ENCODE assay signal across 36 mouse cellular contexts in genomic region chr1:75231224-75231623, GRCm38 (mm10). TPM values are rescaled to one million over a fixed set of nuclear protein-coding genes. Genes with fewer than 3 reads are reported as not detected.
DNase-seq lines count a peak whose midpoint lies in the region; ATAC-seq and TF ChIP-seq lines count a peak whose summit lies in the region.
"Had no signal": no experiment of that assay in that cellular context is flagged by ENCODE, and none has a peak within 500 bp of the region (broad histone marks: within the 10 kb centered on the region; RNA-seq: fewer than 3 reads in every experiment).

No protein-coding gene starts in this region.

- DNase-seq in embryonic facial prominence, embryonic 10.5 days (ENCODE audit: low spot score) = no peak
- DNase-seq in testis, postnatal 14 days (ENCODE audit: low spot score) = no peak
- no peak for DNase-seq in liver, embryonic 14.5 days (ENCODE audit: low read depth in 3 of 3, low spot score in 3 of 3)
- DNase-seq in stomach, postnatal 0 days (ENCODE audit: low spot score) = no peak
- DNase-seq in kidney, adult 11 months = no peak
- DNase-seq: adrenal gland, adult 2 months; cerebellum, postnatal 25 days; gastrocnemius, postnatal 25 days; heart, adult 11 months; heart, postnatal 14 days; kidney, adult 2 months; kidney, postnatal 36 days; lung, embryonic 14.5 days; lung, postnatal 14 days; right cerebral cortex, postnatal 14 days had no signal

- peak overlapping the region; percentile 60 for H3K27ac ChIP-seq in embryonic facial prominence, embryonic 15.5 days (replicated peaks)
- H3K27ac ChIP-seq in embryonic facial prominence, embryonic 10.5 days (replicated peaks) = no peak overlapping the region
- H3K27ac ChIP-seq in testis, adult 2 months (ENCODE audit: control insufficient read depth, insufficient read depth, low read depth, low read length) = no peak overlapping the region
- peak overlapping the region; percentile 10 for H3K27ac ChIP-seq in liver, embryonic 14.5 days
- peak overlapping the region; percentile 70 for H3K27ac ChIP-seq in stomach, postnatal 0 days (replicated peaks)
- H3K27ac ChIP-seq in heart, embryonic 11.5 days (ENCODE audit: low read depth, low read length) = no peak overlapping the region
- H3K27ac ChIP-seq: forebrain, embryonic 10.5 days; forebrain, embryonic 15.5 days; hindbrain, embryonic 10.5 days; layer of hippocampus, adult 2 months; midbrain, embryonic 12.5 days had no signal

- H3K4me2 ChIP-seq in embryonic facial prominence, embryonic 15.5 days (replicated peaks) = no peak overlapping the region
- H3K4me2 ChIP-seq in liver, embryonic 14.5 days (ENCODE audit: low read depth) = no peak overlapping the region
- no peak overlapping the region for H3K4me2 ChIP-seq in stomach, postnatal 0 days (replicated peaks; ENCODE audit: low read depth)
- no peak overlapping the region for H3K4me2 ChIP-seq in heart, embryonic 11.5 days
- H3K4me2 ChIP-seq: forebrain, embryonic 15.5 days; lung, embryonic 14.5 days; midbrain, embryonic 12.5 days had no signal

- peaks cover 10% of the 10 kb centered on the region; the same call in 1 of the 2 replicates for H3K4me1 ChIP-seq in embryonic facial prominence, embryonic 15.5 days
- H3K4me1 ChIP-seq in embryonic facial prominence, embryonic 10.5 days = peaks cover 6% of the 10 kb centered on the region; the same call in 1 of the 2 replicates
- H3K4me1 ChIP-seq in testis, adult 2 months (ENCODE audit: control insufficient read depth, insufficient read depth, low read length) = no peaks in the 10 kb centered on the region
- peaks cover 38 to 61% of the 10 kb centered on the region in 2 experiments for H3K4me1 ChIP-seq in liver, embryonic 14.5 days (replicated peaks; ENCODE audit: control insufficient read depth in 2 of 2, insufficient read depth in 2 of 2, low read length in 1 of 2)
- no peaks in the 10 kb centered on the region for H3K4me1 ChIP-seq in stomach, postnatal 0 days (replicated peaks; ENCODE audit: control insufficient read depth, insufficient read depth)
- H3K4me1 ChIP-seq in heart, embryonic 11.5 days (ENCODE audit: control insufficient read depth, insufficient read depth, low read length) = peaks cover 15% of the 10 kb centered on the region

- no peak for ATAC-seq in embryonic facial prominence, embryonic 15.5 days (ENCODE audit: insufficient number of reproducible peaks, low FRiP score, low TSS enrichment, low read depth)
- ATAC-seq in liver, embryonic 14.5 days (ENCODE audit: insufficient read depth) = no peak
- no peak for ATAC-seq in stomach, postnatal 0 days (ENCODE audit: low FRiP score, low TSS enrichment)
- no peak for ATAC-seq in heart, embryonic 11.5 days (replicated peaks; ENCODE audit: insufficient number of reproducible peaks, low FRiP score, low TSS enrichment)
- ATAC-seq: activated CD4-positive, CD25-positive, alpha-beta regulatory T cell, adult 4 months; forebrain, embryonic 15.5 days; hindbrain, embryonic 16.5 days had no signal

- H3K27me3 ChIP-seq in embryonic facial prominence, embryonic 15.5 days = no peaks in the 10 kb centered on the region
- H3K27me3 ChIP-seq in embryonic facial prominence, embryonic 10.5 days (replicated peaks; ENCODE audit: low read depth, poor library complexity, severe bottlenecking) = peaks cover 12% of the 10 kb centered on the region
- H3K27me3 ChIP-seq in testis, adult 2 months (ENCODE audit: control insufficient read depth, insufficient read depth, low read length) = no peaks in the 10 kb centered on the region
- H3K27me3 ChIP-seq in liver, embryonic 14.5 days (ENCODE audit: control insufficient read depth, insufficient read depth, low read length) = no peaks in the 10 kb centered on the region
- no peaks in the 10 kb centered on the region for H3K27me3 ChIP-seq in stomach, postnatal 0 days (ENCODE audit: control insufficient read depth, insufficient read depth, low read length)
- 0 out of 2 replicates have a peak, but pooled peaks cover 3% of the 10 kb centered on the region for H3K27me3 ChIP-seq in heart, embryonic 11.5 days (ENCODE audit: control insufficient read depth, insufficient read depth, low read length)

- no peak overlapping the region for H3K9ac ChIP-seq in embryonic facial prominence, embryonic 15.5 days
- H3K9ac ChIP-seq in liver, embryonic 14.5 days (replicated peaks) = no peak overlapping the region
- no peak overlapping the region for H3K9ac ChIP-seq in stomach, postnatal 0 days (ENCODE audit: low read length)
- H3K9ac ChIP-seq in heart, embryonic 11.5 days (ENCODE audit: low read depth, low read length) = no peak overlapping the region
- H3K9ac ChIP-seq: forebrain, embryonic 15.5 days; lung, embryonic 14.5 days; midbrain, embryonic 12.5 days had no signal

- no peak overlapping the region for H3K4me3 ChIP-seq in embryonic facial prominence, embryonic 15.5 days (replicated peaks)
- no peak overlapping the region for H3K4me3 ChIP-seq in embryonic facial prominence, embryonic 10.5 days
- H3K4me3 ChIP-seq in testis, adult 2 months (ENCODE audit: control insufficient read depth, low read depth, low read length) = peak overlapping the region; percentile 71
- H3K4me3 ChIP-seq in liver, embryonic 14.5 days (ENCODE audit: insufficient read depth in 1 of 2, low read depth in 2 of 2, low read length in 2 of 2) = no peak overlapping the region
- H3K4me3 ChIP-seq in stomach, postnatal 0 days (ENCODE audit: low read depth, low read length) = no peak overlapping the region
- no peak overlapping the region for H3K4me3 ChIP-seq in heart, embryonic 11.5 days (ENCODE audit: low read depth, low read length)
- H3K4me3 ChIP-seq: forebrain, embryonic 10.5 days; forebrain, embryonic 15.5 days; hindbrain, embryonic 10.5 days; layer of hippocampus, adult 2 months; midbrain, embryonic 12.5 days had no signal

- no peaks in the 10 kb centered on the region for H3K36me3 ChIP-seq in embryonic facial prominence, embryonic 15.5 days
- H3K36me3 ChIP-seq in embryonic facial prominence, embryonic 10.5 days (replicated peaks) = no peaks in the 10 kb centered on the region
- no peaks in the 10 kb centered on the region for H3K36me3 ChIP-seq in testis, adult 2 months (ENCODE audit: control insufficient read depth, insufficient read depth, low read length)
- H3K36me3 ChIP-seq in liver, embryonic 14.5 days (replicated peaks; ENCODE audit: control insufficient read depth, insufficient read depth, low read depth) = no peaks in the 10 kb centered on the region
- no peaks in the 10 kb centered on the region for H3K36me3 ChIP-seq in stomach, postnatal 0 days (ENCODE audit: control insufficient read depth, insufficient read depth, low read length)
- no peaks in the 10 kb centered on the region for H3K36me3 ChIP-seq in heart, embryonic 11.5 days (ENCODE audit: control insufficient read depth, insufficient read depth, low read length)
- H3K36me3 ChIP-seq: forebrain, embryonic 10.5 days; forebrain, embryonic 15.5 days; hindbrain, embryonic 10.5 days; midbrain, embryonic 12.5 days had no signal

- no peak for TF ChIP-seq CTCF in testis, adult 2 months (IDR thresholded peaks at IDR 0.05; ENCODE audit: control insufficient read depth, insufficient read depth, insufficient replicate concordance, low read depth, low read length)
- no peak for TF ChIP-seq CTCF in liver, embryonic 14.5 days (IDR thresholded peaks at IDR 0.05; ENCODE audit: low read depth)
- TF ChIP-seq CTCF in stomach, postnatal 0 days (IDR thresholded peaks at IDR 0.05; ENCODE audit: low read depth) = no peak

- no peak for TF ChIP-seq EP300 in liver, embryonic 14.5 days (IDR thresholded peaks at IDR 0.05; ENCODE audit: low read depth)
- TF ChIP-seq EP300 in stomach, postnatal 0 days (optimal IDR thresholded peaks at IDR 0.05) = no peak

- TF ChIP-seq POLR2A in testis, adult 2 months (IDR thresholded peaks at IDR 0.05; ENCODE audit: control insufficient read depth, low read depth, low read length) = no peak

- WGBS in embryonic facial prominence, embryonic 15.5 days = 68% methylated on average over 4 of the region's 4 CpGs
- WGBS in embryonic facial prominence, embryonic 10.5 days = 80% methylated on average over 4 of the region's 4 CpGs
- WGBS in liver, embryonic 14.5 days (ENCODE audit: insufficient replicate concordance) = 56% methylated on average over 4 of the region's 4 CpGs
- WGBS in stomach, postnatal 0 days = 74% methylated on average over 4 of the region's 4 CpGs
- WGBS in heart, embryonic 11.5 days (ENCODE audit: insufficient replicate concordance) = 66% methylated on average over 4 of the region's 4 CpGs

- H3K9me3 ChIP-seq in embryonic facial prominence, embryonic 15.5 days (replicated peaks) = no peaks in the 10 kb centered on the region
- H3K9me3 ChIP-seq in embryonic facial prominence, embryonic 10.5 days = no peaks in the 10 kb centered on the region
- no peaks in the 10 kb centered on the region for H3K9me3 ChIP-seq in liver, embryonic 14.5 days (ENCODE audit: control insufficient read depth, low read length)
- no peaks in the 10 kb centered on the region for H3K9me3 ChIP-seq in stomach, postnatal 0 days (ENCODE audit: control insufficient read depth, low read length)
- no peaks in the 10 kb centered on the region for H3K9me3 ChIP-seq in heart, embryonic 11.5 days (replicated peaks; ENCODE audit: control insufficient read depth, low read length)
- H3K9me3 ChIP-seq: forebrain, embryonic 10.5 days; forebrain, embryonic 15.5 days; hindbrain, embryonic 10.5 days; midbrain, embryonic 12.5 days had no signal

RNA-seq across cellular contexts. Expression of gene A630095N17Rik, which starts 0.7 kb away (rescaled TPM):
- polyA plus RNA-seq in embryonic facial prominence, embryonic 15.5 days (2015; fragmentation: Nextera tagmentation; extraction: Ambion mirVana) = not detected in 2 replicates
- polyA plus RNA-seq in embryonic facial prominence, embryonic 10.5 days (2016; fragmentation: Nextera tagmentation; extraction: Ambion mirVana) = not detected in 2 replicates
- polyA plus RNA-seq in testis, adult 2 months (2012; rRNA removed) = 10.2 and 12.7 TPM in 2 replicates
- polyA plus RNA-seq in liver, embryonic 14.5 days (2012; rRNA removed) = not detected in 2 replicates
- 0.22 TPM in 1 of 2 replicates, not detected in the other for polyA plus RNA-seq in liver, embryonic 14.5 days (2014; fragmentation: Nextera tagmentation; extraction: Ambion mirVana)
- polyA plus RNA-seq in stomach, postnatal 0 days (2015; fragmentation: Nextera tagmentation; extraction: Ambion mirVana) = 0.25 TPM in 1 of 2 replicates, not detected in the other
- not detected in 2 replicates for polyA plus RNA-seq in heart, embryonic 11.5 days (2014; fragmentation: Nextera tagmentation; extraction: Ambion mirVana)
- polyA plus RNA-seq: activated CD4-positive, CD25-positive, alpha-beta regulatory T cell, adult 4 months; adrenal gland, adult 2 months; brain, embryonic 14.5 days; embryonic facial prominence, embryonic 11.5 days; forebrain, embryonic 10.5 days; forebrain, embryonic 15.5 days; frontal cortex, adult 2 months; heart, embryonic 14.5 days; hindbrain, embryonic 10.5 days; hindbrain, embryonic 16.5 days; intestine, embryonic 14.5 days; kidney, adult 2 months; kidney, embryonic 16.5 days; limb, embryonic 14.5 days; lung, embryonic 14.5 days; midbrain, embryonic 12.5 days; neural tube, embryonic 14.5 days; small intestine, adult 2 months; stomach, embryonic 14.5 days; urinary bladder, adult 2 months had no signal

RNA-seq across cellular contexts. Expression of gene Dnajb2, which starts 5.0 kb away (rescaled TPM):
- polyA plus RNA-seq in embryonic facial prominence, embryonic 15.5 days (2015; fragmentation: Nextera tagmentation; extraction: Ambion mirVana) = 47.9 and 51.3 TPM in 2 replicates
- polyA plus RNA-seq in embryonic facial prominence, embryonic 10.5 days (2016; fragmentation: Nextera tagmentation; extraction: Ambion mirVana) = 27.0 and 27.5 TPM in 2 replicates
- 298 and 299 TPM in 2 replicates for polyA plus RNA-seq in testis, adult 2 months (2012; rRNA removed)
- polyA plus RNA-seq in liver, embryonic 14.5 days (2012; rRNA removed) = 17.6 and 21.1 TPM in 2 replicates
- 11.1 and 12.5 TPM in 2 replicates for polyA plus RNA-seq in liver, embryonic 14.5 days (2014; fragmentation: Nextera tagmentation; extraction: Ambion mirVana)
- polyA plus RNA-seq in stomach, postnatal 0 days (2015; fragmentation: Nextera tagmentation; extraction: Ambion mirVana) = 24.2 and 25.8 TPM in 2 replicates
- polyA plus RNA-seq in heart, embryonic 11.5 days (2014; fragmentation: Nextera tagmentation; extraction: Ambion mirVana) = 15.3 and 17.6 TPM in 2 replicates

RNA-seq across cellular contexts. Expression of gene Tuba4a, which starts 11.6 kb away (rescaled TPM):
- 94.8 and 98.3 TPM in 2 replicates for polyA plus RNA-seq in embryonic facial prominence, embryonic 15.5 days (2015; fragmentation: Nextera tagmentation; extraction: Ambion mirVana)
- polyA plus RNA-seq in embryonic facial prominence, embryonic 10.5 days (2016; fragmentation: Nextera tagmentation; extraction: Ambion mirVana) = 14.6 and 16.3 TPM in 2 replicates
- 163 and 204 TPM in 2 replicates for polyA plus RNA-seq in testis, adult 2 months (2012; rRNA removed)
- polyA plus RNA-seq in liver, embryonic 14.5 days (2012; rRNA removed) = 155 and 168 TPM in 2 replicates
- 346 and 362 TPM in 2 replicates for polyA plus RNA-seq in liver, embryonic 14.5 days (2014; fragmentation: Nextera tagmentation; extraction: Ambion mirVana)
- polyA plus RNA-seq in stomach, postnatal 0 days (2015; fragmentation: Nextera tagmentation; extraction: Ambion mirVana) = 314 and 325 TPM in 2 replicates
- 39.2 and 39.8 TPM in 2 replicates for polyA plus RNA-seq in heart, embryonic 11.5 days (2014; fragmentation: Nextera tagmentation; extraction: Ambion mirVana)

RNA-seq across cellular contexts. Expression of gene Stk16, which starts 20.6 kb away (rescaled TPM):
- polyA plus RNA-seq in embryonic facial prominence, embryonic 15.5 days (2015; fragmentation: Nextera tagmentation; extraction: Ambion mirVana) = 121 and 138 TPM in 2 replicates
- polyA plus RNA-seq in embryonic facial prominence, embryonic 10.5 days (2016; fragmentation: Nextera tagmentation; extraction: Ambion mirVana) = 139 and 145 TPM in 2 replicates
- 205 and 207 TPM in 2 replicates for polyA plus RNA-seq in testis, adult 2 months (2012; rRNA removed)
- 76.3 and 93.3 TPM in 2 replicates for polyA plus RNA-seq in liver, embryonic 14.5 days (2012; rRNA removed)
- polyA plus RNA-seq in liver, embryonic 14.5 days (2014; fragmentation: Nextera tagmentation; extraction: Ambion mirVana) = 61.8 and 66.1 TPM in 2 replicates
- polyA plus RNA-seq in stomach, postnatal 0 days (2015; fragmentation: Nextera tagmentation; extraction: Ambion mirVana) = 57.9 and 58.1 TPM in 2 replicates
- 81.7 and 82.8 TPM in 2 replicates for polyA plus RNA-seq in heart, embryonic 11.5 days (2014; fragmentation: Nextera tagmentation; extraction: Ambion mirVana)

RNA-seq across cellular contexts. Expression of gene Glb1l, which starts 20.6 kb away (rescaled TPM):
- 18.2 and 25.1 TPM in 2 replicates for polyA plus RNA-seq in embryonic facial prominence, embryonic 15.5 days (2015; fragmentation: Nextera tagmentation; extraction: Ambion mirVana)
- 13.3 and 14.5 TPM in 2 replicates for polyA plus RNA-seq in embryonic facial prominence, embryonic 10.5 days (2016; fragmentation: Nextera tagmentation; extraction: Ambion mirVana)
- 117 and 129 TPM in 2 replicates for polyA plus RNA-seq in testis, adult 2 months (2012; rRNA removed)
- polyA plus RNA-seq in liver, embryonic 14.5 days (2012; rRNA removed) = 4.0 and 4.9 TPM in 2 replicates
- 3.2 and 4.3 TPM in 2 replicates for polyA plus RNA-seq in liver, embryonic 14.5 days (2014; fragmentation: Nextera tagmentation; extraction: Ambion mirVana)
- 5.2 and 7.1 TPM in 2 replicates for polyA plus RNA-seq in stomach, postnatal 0 days (2015; fragmentation: Nextera tagmentation; extraction: Ambion mirVana)
- polyA plus RNA-seq in heart, embryonic 11.5 days (2014; fragmentation: Nextera tagmentation; extraction: Ambion mirVana) = 6.8 and 8.4 TPM in 2 replicates

Comparison
In these comparisons a context has a peak if more than half of its experiments do, and no peak if none do; other contexts are left out.
1. H3K27ac ChIP-seq: peak in embryonic facial prominence, embryonic 15.5 days (single experiment), liver, embryonic 14.5 days (single experiment) and stomach, postnatal 0 days (single experiment); none in embryonic facial prominence, embryonic 10.5 days (single experiment), testis, adult 2 months (single experiment) and heart, embryonic 11.5 days (single experiment).